Mouse (Mus musculus): ENCODE measurements around the gene Sik1. TPM values are rescaled to one million over a fixed set of nuclear protein-coding genes. Genes with fewer than 3 reads are reported as not detected.
A peak's percentile ranks its signal among the peaks of the same experiment; 100 is the strongest.

Gene Sik1
- polyA plus RNA-seq, 1 experiment from 2014 or later: 33.6 TPM

- Histone ChIP-seq H3K4me2 (replicated peaks) (peak overlapping the region; percentile 79), H3K9ac (peak overlapping the region; percentile 12; the same call in 1 of the 2 replicates), H3K36me3 (peaks cover 30% of the 10 kb centered on the region), H3K27me3 (no peaks in the 10 kb centered on the region), H3K4me1 (peaks cover 52% of the 10 kb centered on the region), H3K4me3 (replicated peaks) (peak overlapping the region; percentile 96), H3K27ac (replicated peaks) (peak overlapping the region; percentile 40; the same call in 1 of the 2 replicates), H3K9me3 (replicated peaks) (no peaks in the 10 kb centered on the region)
- WGBS: 43% methylated on average over 17 of the region's 17 CpGs
- ATAC-seq (ENCODE audit: insufficient number of reproducible peaks, low FRiP score, low TSS enrichment, low read depth): no peak
Measured at GRCm38 (mm10) chr17:31853448-31854188, 2.0 kb downstream of the Sik1 start.

- Histone ChIP-seq H3K4me1 (peaks cover 55% of the 10 kb centered on the region), H3K9ac (peak overlapping the region; percentile 12; the same call in 1 of the 2 replicates), H3K27me3 (no peaks in the 10 kb centered on the region), H3K36me3 (peaks cover 37% of the 10 kb centered on the region), H3K9me3 (replicated peaks) (no peaks in the 10 kb centered on the region), H3K4me2 (replicated peaks) (peak overlapping the region; percentile 79), H3K27ac (replicated peaks) (peak overlapping the region; percentile 63; the same call in 1 of the 2 replicates), H3K4me3 (replicated peaks) (peak overlapping the region; percentile 96)
- no peak for ATAC-seq (ENCODE audit: insufficient number of reproducible peaks, low FRiP score, low TSS enrichment, low read depth)
- 41% methylated on average over 12 of the region's 12 CpGs for WGBS
Measured at GRCm38 (mm10) chr17:31852782-31853447, 2.7 kb downstream of the Sik1 start.

DNA sequence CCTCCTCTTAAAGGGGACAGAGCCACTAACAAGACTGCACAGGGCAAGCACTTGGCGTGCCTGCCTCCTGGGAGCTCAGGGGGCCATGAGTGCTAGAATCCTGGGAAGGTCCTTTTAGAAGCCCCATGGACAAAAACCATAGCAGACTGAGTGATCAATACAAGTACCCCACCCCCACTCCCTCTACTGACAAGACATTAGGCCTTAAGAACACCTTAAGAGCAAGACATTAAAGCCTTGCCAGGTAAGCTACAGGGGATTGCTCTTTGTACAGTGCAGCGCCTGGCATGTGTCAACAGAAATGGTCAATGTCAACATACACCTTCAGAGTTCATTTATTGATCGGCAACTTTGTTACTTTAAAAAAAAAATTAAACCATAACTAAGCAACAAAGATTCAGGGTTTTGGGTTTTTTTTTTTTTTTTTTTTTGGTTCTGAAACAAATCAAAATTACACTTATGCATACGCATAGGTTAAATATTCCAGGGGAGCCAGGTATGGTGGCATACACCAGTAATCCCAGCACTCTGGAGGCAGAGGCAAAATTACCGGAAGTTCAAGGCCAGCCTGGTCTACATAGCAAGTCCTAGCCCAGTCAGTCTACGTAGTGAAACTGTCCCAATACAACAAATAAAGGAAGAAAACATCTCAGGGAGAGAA lies 3.7 kb downstream of the Sik1 start:
- Histone ChIP-seq H3K9me3 (replicated peaks) (no peaks in the 10 kb centered on the region), H3K4me2 (replicated peaks) (no peak overlapping the region), H3K4me3 (replicated peaks) (no peak overlapping the region), H3K27me3 (no peaks in the 10 kb centered on the region), H3K9ac (no peak overlapping the region), H3K27ac (replicated peaks) (no peak overlapping the region), H3K36me3 (peaks cover 46% of the 10 kb centered on the region), H3K4me1 (peaks cover 56% of the 10 kb centered on the region)
- WGBS: 79% methylated on average over 6 of the region's 6 CpGs
- ATAC-seq (ENCODE audit: insufficient number of reproducible peaks, low FRiP score, low TSS enrichment, low read depth): no peak

DNA sequence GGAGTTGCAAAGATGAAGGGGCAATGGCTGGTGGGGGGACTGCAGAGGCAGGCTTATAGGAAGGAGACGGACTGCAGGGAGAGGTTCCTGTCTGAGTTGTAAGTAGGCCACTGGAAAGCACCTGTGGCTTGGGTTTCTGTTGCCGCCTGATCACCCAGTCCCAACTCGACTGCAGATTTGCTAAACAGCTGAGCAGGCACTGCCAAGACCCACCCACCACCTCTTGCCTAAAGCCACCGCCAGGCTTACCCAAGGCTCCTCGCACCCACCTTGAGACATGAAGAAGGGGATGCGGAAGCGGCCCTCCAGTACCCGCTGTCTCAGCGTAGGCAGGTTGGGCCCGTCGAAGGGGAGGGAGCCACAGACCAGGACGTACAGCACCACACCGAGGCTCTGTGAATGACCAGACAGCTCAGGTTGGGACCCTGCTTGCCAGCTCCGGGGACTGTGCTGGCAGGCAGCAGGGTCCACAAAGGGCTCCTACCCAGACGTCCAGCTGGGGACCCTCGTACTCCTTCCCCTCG lies 5.1 kb downstream of the Sik1 start:
- H3K4me1 ChIP-seq: peaks cover 60% of the 10 kb centered on the region

GRCm38 (mm10) chr17:31846970-31847369 lies 8.6 kb downstream of the Sik1 start:
- Histone ChIP-seq H3K27ac (replicated peaks) (peak overlapping the region; percentile 58), H3K4me1 (peaks cover 71% of the 10 kb centered on the region), H3K4me3 (replicated peaks) (no peak overlapping the region), H3K36me3 (peaks cover 80% of the 10 kb centered on the region), H3K4me2 (replicated peaks) (no peak overlapping the region), H3K27me3 (no peaks in the 10 kb centered on the region), H3K9me3 (replicated peaks) (no peaks in the 10 kb centered on the region), H3K9ac (no peak overlapping the region)
- 79% methylated on average over 13 of the region's 13 CpGs for WGBS
- ATAC-seq (ENCODE audit: insufficient number of reproducible peaks, low FRiP score, low TSS enrichment, low read depth): no peak

More for the DNA sequence above, 5.1 kb downstream of the Sik1 start:
- WGBS: 80% methylated on average over 17 of the region's 17 CpGs
- no peak for ATAC-seq (ENCODE audit: insufficient number of reproducible peaks, low FRiP score, low TSS enrichment, low read depth)
- H3K36me3 ChIP-seq: peaks cover 61% of the 10 kb centered on the region
- H3K27ac ChIP-seq (replicated peaks): no peak overlapping the region
- no peak overlapping the region for H3K4me2 ChIP-seq (replicated peaks)
- no peak overlapping the region for H3K4me3 ChIP-seq (replicated peaks)
- H3K9ac ChIP-seq: no peak overlapping the region; the same call in 1 of the 2 replicates
- H3K9me3 ChIP-seq (replicated peaks): no peaks in the 10 kb centered on the region
- H3K27me3 ChIP-seq: no peaks in the 10 kb centered on the region

GRCm38 (mm10) chr17:31846352-31846751 lies 9.3 kb downstream of the Sik1 start:
- Histone ChIP-seq H3K27ac (replicated peaks) (0 out of 2 replicates have a peak overlapping the region, but pooled peaks have one; percentile 58), H3K9ac (no peak overlapping the region), H3K36me3 (peaks cover 76% of the 10 kb centered on the region), H3K9me3 (replicated peaks) (no peaks in the 10 kb centered on the region), H3K4me3 (replicated peaks) (no peak overlapping the region), H3K4me1 (peaks cover 72% of the 10 kb centered on the region), H3K4me2 (replicated peaks) (no peak overlapping the region), H3K27me3 (no peaks in the 10 kb centered on the region)
- ATAC-seq (ENCODE audit: insufficient number of reproducible peaks, low FRiP score, low TSS enrichment, low read depth): no peak
- 61% methylated on average over 9 of the region's 9 CpGs for WGBS

- 63% methylated on average over 1 of the region's 1 CpGs for WGBS
- Histone ChIP-seq H3K9ac (no peak overlapping the region), H3K4me1 (peaks cover 74% of the 10 kb centered on the region), H3K4me2 (replicated peaks) (no peak overlapping the region), H3K36me3 (peaks cover 53% of the 10 kb centered on the region), H3K4me3 (replicated peaks) (no peak overlapping the region), H3K27me3 (no peaks in the 10 kb centered on the region), H3K27ac (replicated peaks) (peak overlapping the region; percentile 92), H3K9me3 (replicated peaks) (no peaks in the 10 kb centered on the region)
- ATAC-seq (ENCODE audit: insufficient number of reproducible peaks, low FRiP score, low TSS enrichment, low read depth): no peak
Measured at GRCm38 (mm10) chr17:31843891-31844290, 11.7 kb downstream of the Sik1 start.

- H3K27ac ChIP-seq (replicated peaks): peak overlapping the region; percentile 92
- no peaks in the 10 kb centered on the region for H3K27me3 ChIP-seq
- 0 out of 2 replicates have a peak overlapping the region, but pooled peaks have one; percentile 2 for H3K4me2 ChIP-seq (replicated peaks)
- H3K9ac ChIP-seq: no peak overlapping the region
- 76% methylated on average over 12 of the region's 12 CpGs for WGBS
- peaks cover 45% of the 10 kb centered on the region for H3K36me3 ChIP-seq
- H3K4me1 ChIP-seq: peaks cover 76% of the 10 kb centered on the region
- no peaks in the 10 kb centered on the region for H3K9me3 ChIP-seq (replicated peaks)
- ATAC-seq (ENCODE audit: insufficient number of reproducible peaks, low FRiP score, low TSS enrichment, low read depth): no peak
- H3K4me3 ChIP-seq (replicated peaks): no peak overlapping the region
Measured at GRCm38 (mm10) chr17:31842930-31843822, 12.4 kb downstream of the Sik1 start.

GRCm38 (mm10) chr17:31841842-31842611 lies 13.6 kb downstream of the Sik1 start:
- ATAC-seq (ENCODE audit: insufficient number of reproducible peaks, low FRiP score, low TSS enrichment, low read depth): peak; percentile 68; the same call in 1 of the 2 replicates
- 0 out of 2 replicates have a peak overlapping the region, but pooled peaks have one; percentile 2 for H3K4me2 ChIP-seq (replicated peaks)
- 52% methylated on average over 18 of the region's 18 CpGs for WGBS
- H3K27me3 ChIP-seq: no peaks in the 10 kb centered on the region
- H3K36me3 ChIP-seq: peaks cover 34% of the 10 kb centered on the region
- H3K4me3 ChIP-seq (replicated peaks): no peak overlapping the region
- no peaks in the 10 kb centered on the region for H3K9me3 ChIP-seq (replicated peaks)
- peaks cover 67% of the 10 kb centered on the region for H3K4me1 ChIP-seq
- no peak overlapping the region for H3K9ac ChIP-seq
- peak overlapping the region; percentile 92 for H3K27ac ChIP-seq (replicated peaks)

DNA sequence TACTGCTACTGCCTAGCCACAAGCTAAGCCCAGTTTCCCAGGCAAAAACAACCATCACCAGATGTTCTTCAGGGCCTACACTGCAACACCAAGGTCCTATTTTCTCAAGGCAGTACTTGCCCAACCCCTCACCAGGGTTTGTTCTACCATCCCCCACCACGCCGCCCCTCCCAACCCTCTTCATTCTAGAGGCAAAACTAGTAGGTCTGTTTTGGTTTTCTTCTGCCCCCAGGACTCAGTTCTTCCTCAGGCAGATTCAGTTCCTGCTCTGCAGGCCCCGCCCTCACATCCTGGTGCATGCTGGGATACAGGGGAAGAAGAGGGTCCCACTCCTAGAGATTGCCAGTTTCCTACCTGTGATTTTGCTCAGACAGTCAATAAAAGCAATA lies 14.2 kb downstream of the Sik1 start:
- Histone ChIP-seq H3K9me3 (replicated peaks) (no peaks in the 10 kb centered on the region), H3K9ac (no peak overlapping the region)
- WGBS: 45% methylated on average over 3 of the region's 3 CpGs

More for the DNA sequence above, 14.2 kb downstream of the Sik1 start:
- no peak overlapping the region for H3K4me2 ChIP-seq (replicated peaks)
- H3K27me3 ChIP-seq: no peaks in the 10 kb centered on the region
- H3K4me1 ChIP-seq: peaks cover 67% of the 10 kb centered on the region
- no peak for ATAC-seq (ENCODE audit: insufficient number of reproducible peaks, low FRiP score, low TSS enrichment, low read depth)
- peak overlapping the region; percentile 92 for H3K27ac ChIP-seq (replicated peaks)
- H3K4me3 ChIP-seq (replicated peaks): no peak overlapping the region
- peaks cover 28% of the 10 kb centered on the region for H3K36me3 ChIP-seq
